Mouse (Mus musculus) limb, embryonic 14.5 days (tissue): ENCODE data around the gene 1700008O03Rik. TPM values are rescaled to one million over a fixed set of nuclear protein-coding genes. Genes with fewer than 3 reads are reported as not detected.

Source experiments
- ATAC-seq: fragments of 200-750 bp; cut with Nextera tagmentation; 2 replicates; pipeline ENCODE4 v1.8.0; 2017; ENCODE audit warnings: low read depth, moderate number of reproducible peaks, moderate TSS enrichment; ENCODE audit not compliant: low FRiP score
- DNase-seq: peaks from one replicate; pipeline ENCODE4 v3.0.0-alpha.2; 2015; ENCODE audit warnings: low spot score
- H3K27ac ChIP-seq: fragments of 300-500 bp; sonication (generic); replicated peaks from 2 replicates; pipeline ENCODE4 v1.5.1; 2014; ENCODE audit warnings: low read depth, mild to moderate bottlenecking, low read length, moderate library complexity, mixed read lengths
- H3K27me3 ChIP-seq: fragments of 300-500 bp; sonication (generic); 2 replicates; pipeline ENCODE4 v1.6.1; 2014; ENCODE audit warnings: low read length, mixed read lengths; ENCODE audit not compliant: control insufficient read depth, insufficient read depth
- H3K36me3 ChIP-seq: fragments of 300-500 bp; sonication (generic); 2 replicates; pipeline ENCODE4 v1.6.1; 2014; ENCODE audit warnings: mild to moderate bottlenecking, low read length, moderate library complexity, mixed read lengths; ENCODE audit not compliant: control insufficient read depth, insufficient read depth
- H3K4me1 ChIP-seq: fragments of 300-500 bp; sonication (generic); 2 replicates; pipeline ENCODE4 v1.6.1; 2014; ENCODE audit warnings: antibody characterized with exemption, low read length, mixed read lengths; ENCODE audit not compliant: control insufficient read depth, insufficient read depth
- H3K4me2 ChIP-seq: fragments of 300-500 bp; sonication (generic); replicated peaks from 2 replicates; pipeline ENCODE4 v1.6.1; 2014; ENCODE audit warnings: low read depth, mild to moderate bottlenecking, low read length, moderate library complexity; ENCODE audit not compliant: severe bottlenecking
- H3K4me3 ChIP-seq: fragments of 300-500 bp; sonication (generic); replicated peaks from 2 replicates; pipeline ENCODE4 v1.5.1; 2014; ENCODE audit warnings: low read length
- H3K9ac ChIP-seq: fragments of 300-500 bp; sonication (generic); 2 replicates; pipeline ENCODE4 v1.6.1; 2014; ENCODE audit warnings: mild to moderate bottlenecking, low read depth, low read length, moderate library complexity; ENCODE audit not compliant: severe bottlenecking
- H3K9me3 ChIP-seq: fragments of 300-500 bp; sonication (generic); 2 replicates; pipeline ENCODE4 v1.6.1; 2016; ENCODE audit warnings: low read length; ENCODE audit not compliant: control insufficient read depth
- POLR2A ChIP-seq: fragments of 200-500 bp; IDR thresholded peaks from 2 replicates; pipeline ENCODE4 v1.8.0; 2012; ENCODE audit warnings: inconsistent platforms, mild to moderate bottlenecking, moderate library complexity, borderline replicate concordance; ENCODE audit not compliant: insufficient read depth, insufficient read length; ENCODE audit errors: extremely low read depth
- WGBS: fragments of 180-500 bp; shearing (Covaris S2); extraction: QIAGEN DNeasy Blood & Tissue Kit; methylation state at CpG from one replicate; pipeline ENCODE4 v1.1.7; 2014; 5-methylcytosine and 5-hydroxymethylcytosine counted together
- polyA plus RNA-seq, 2 experiments: library from polyadenylated mRNA; depleted of rRNA in 1 of 2; stranded (reverse) in 1 of 2; unstranded in 1 of 2; fragments of >200 nt; fragmentation: Nextera tagmentation in 1 of 2; extraction: Ambion mirVana in 1 of 2; gene quantifications; 2 replicates each; pipeline versions ENCODE4 v1.2.1 to v1.2.3; 2012 to 2014

1700008O03Rik gene
- polyA plus RNA-seq, 2 experiments, result 0.67 to 2.1 TPM

DNA sequence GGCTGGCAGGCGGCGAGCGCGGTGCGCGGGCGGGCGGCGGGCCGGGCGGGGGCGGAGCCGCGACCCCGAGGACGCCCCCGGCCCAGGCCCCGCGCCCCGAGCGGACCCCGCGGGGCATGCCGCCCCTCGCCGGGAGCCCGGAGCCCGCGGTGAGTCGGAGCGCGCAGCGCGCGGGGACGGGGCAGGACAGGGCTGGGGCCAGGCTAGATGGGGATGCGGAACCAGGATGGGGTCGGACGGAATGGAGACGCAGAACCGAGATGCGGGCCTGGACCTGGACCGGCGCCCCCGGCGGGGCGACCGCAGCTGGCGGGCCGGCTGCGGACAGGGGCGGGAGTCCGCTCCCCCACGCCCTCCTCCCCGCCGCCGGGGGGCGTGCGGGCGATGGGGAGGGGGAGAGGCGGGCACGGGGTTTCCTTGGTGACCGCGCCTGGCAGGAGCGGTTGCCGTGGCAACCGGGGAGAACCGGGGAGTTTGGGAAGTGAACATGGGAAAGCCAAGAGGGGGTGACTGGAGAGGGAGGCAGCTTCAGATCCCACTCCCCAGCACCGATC is 43.4 kb upstream of the 1700008O03Rik start, which contains the start of gene Lrrc4b:
Gene Lrrc4b (plus strand): TSS at position 51 of the 554 bp plus-strand sequence.
- Histone ChIP-seq H3K4me1 (peaks cover 9% of the 10 kb centered on the region), H3K27me3 (peaks cover 24% of the 10 kb centered on the region), H3K36me3 (no peaks in the 10 kb centered on the region), H3K4me3 (peak within 1 kb of the TSS; percentile 58), H3K9me3 (no peaks in the 10 kb centered on the region), H3K27ac (no peak within 1 kb of the TSS), H3K9ac (peak within 1 kb of the TSS; percentile 62), H3K4me2 (peak within 1 kb of the TSS; percentile 83)
- no peak for TF ChIP-seq POLR2A
- under 1% methylated on average over 25 of the region's 69 CpGs for WGBS
- DNase-seq, result peak; percentile 31
- peak; percentile 51 for ATAC-seq

DNA sequence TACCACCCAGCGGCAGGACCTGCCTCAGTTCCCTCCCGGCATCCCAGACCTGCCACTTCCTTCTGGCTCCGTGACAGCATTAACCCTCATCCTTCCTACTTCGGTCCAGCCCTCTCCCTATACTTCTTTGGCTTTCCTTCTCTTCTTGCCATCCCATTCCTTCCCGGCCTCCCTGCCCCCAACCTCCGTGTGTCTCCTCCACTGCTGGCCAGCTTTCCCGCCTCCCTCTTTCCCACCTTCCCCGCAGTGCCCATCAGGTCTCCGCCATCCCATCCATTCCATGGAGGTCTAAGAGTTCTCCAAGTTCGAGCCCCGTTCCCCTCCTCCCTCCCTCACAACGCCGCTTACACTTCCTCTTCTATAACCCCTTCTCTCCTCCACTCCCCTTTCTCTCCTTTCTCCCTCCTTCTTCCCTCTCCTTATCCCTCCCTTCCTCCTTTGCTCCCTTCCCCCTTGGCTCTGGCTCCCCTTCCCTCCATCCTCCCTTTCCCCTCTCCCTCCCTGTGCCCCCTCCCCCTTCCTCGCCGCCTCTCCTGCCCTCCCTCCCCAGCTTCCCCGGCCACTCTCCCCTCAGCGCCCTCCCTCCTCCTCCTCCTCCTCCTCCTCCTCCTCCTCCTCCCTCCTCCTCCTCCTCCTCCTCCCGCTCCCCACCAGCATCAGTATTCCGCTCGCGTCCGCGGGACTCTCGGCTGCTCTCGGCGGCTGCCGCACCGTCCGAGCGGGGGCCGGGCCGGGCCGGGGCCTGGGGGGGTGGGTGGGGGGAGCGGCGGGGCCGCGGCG is 42.7 kb upstream of the 1700008O03Rik start:
- Histone ChIP-seq H3K27ac (no peak overlapping the region), H3K4me2 (peak overlapping the region; percentile 83), H3K36me3 (no peaks in the 10 kb centered on the region), H3K4me1 (peaks cover 9% of the 10 kb centered on the region), H3K9me3 (no peaks in the 10 kb centered on the region), H3K27me3 (peaks cover 24% of the 10 kb centered on the region), H3K4me3 (peak overlapping the region; percentile 58), H3K9ac (peak overlapping the region; percentile 62)
- 0 out of 2 replicates have a peak, but pooled peaks have one; percentile 20 for TF ChIP-seq POLR2A
- WGBS, result 5% methylated on average over 18 of the region's 38 CpGs
- DNase-seq (peak; percentile 21), ATAC-seq (peak; percentile 34)

GRCm38 (mm10) chr7:44427666-44428065 is 42.0 kb upstream of the 1700008O03Rik start:
- ATAC-seq, result no peak

DNA sequence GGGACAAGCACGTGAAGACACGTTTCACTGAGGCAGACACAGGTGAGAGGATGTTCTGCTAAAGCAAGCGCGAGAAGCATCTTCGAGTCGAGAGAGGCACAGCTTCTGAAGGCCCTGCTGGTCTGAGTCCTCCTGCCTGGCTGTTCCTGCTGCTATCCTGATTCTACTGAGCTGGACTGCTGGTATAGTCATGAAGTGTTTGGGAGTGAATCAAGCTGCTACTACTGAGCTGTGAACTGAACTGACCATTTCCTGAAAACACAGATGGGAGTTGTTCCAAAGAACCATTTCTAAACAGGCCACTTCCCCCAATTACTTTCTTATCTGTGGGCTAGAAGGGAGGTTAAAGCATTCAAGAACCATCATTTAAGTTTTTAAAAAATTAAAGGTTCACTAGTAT is 27.7 kb upstream of the 1700008O03Rik start:
- Histone ChIP-seq H3K9ac (no peak overlapping the region), H3K4me2 (no peak overlapping the region), H3K9me3 (no peaks in the 10 kb centered on the region), H3K4me3 (no peak overlapping the region), H3K27ac (no peak overlapping the region), H3K36me3 (no peaks in the 10 kb centered on the region), H3K4me1 (no peaks in the 10 kb centered on the region), H3K27me3 (no peaks in the 10 kb centered on the region)
- no peak for TF ChIP-seq POLR2A
- ATAC-seq, result no peak
- WGBS, result 74% methylated on average over 6 of the region's 6 CpGs
- no peak for DNase-seq

More at GRCm38 (mm10) chr7:44427666-44428065, 42.0 kb upstream of the 1700008O03Rik start:
- no peak for DNase-seq
- no peaks in the 10 kb centered on the region for H3K9me3 ChIP-seq
- H3K9ac ChIP-seq, result peak overlapping the region; percentile 43
- peak overlapping the region; percentile 83 for H3K4me2 ChIP-seq
- peak overlapping the region; percentile 58 for H3K4me3 ChIP-seq
- WGBS, result 8% methylated on average over 7 of the region's 8 CpGs
- peaks cover 9% of the 10 kb centered on the region for H3K4me1 ChIP-seq
- TF ChIP-seq POLR2A, result no peak
- H3K27me3 ChIP-seq, result peaks cover 24% of the 10 kb centered on the region
- no peak overlapping the region for H3K27ac ChIP-seq
- H3K36me3 ChIP-seq, result no peaks in the 10 kb centered on the region

GRCm38 (mm10) chr7:44411144-44411543 is 25.5 kb upstream of the 1700008O03Rik start:
- no peaks in the 10 kb centered on the region for H3K4me1 ChIP-seq
- no peak overlapping the region for H3K9ac ChIP-seq
- no peaks in the 10 kb centered on the region for H3K27me3 ChIP-seq
- no peak for TF ChIP-seq POLR2A
- no peak overlapping the region for H3K4me3 ChIP-seq
- DNase-seq, result no peak
- no peak overlapping the region for H3K4me2 ChIP-seq
- H3K36me3 ChIP-seq, result no peaks in the 10 kb centered on the region
- ATAC-seq, result no peak
- no peaks in the 10 kb centered on the region for H3K9me3 ChIP-seq
- 79% methylated on average over 4 of the region's 4 CpGs for WGBS
- no peak overlapping the region for H3K27ac ChIP-seq
